Mouse (Mus musculus) kidney, postnatal 10 days (tissue): Measurements from ENCODE around the gene Snx32.

Source experiments
- DNase-seq: peaks from one replicate; pipeline ENCODE4 v3.0.0; 2021; ENCODE audit warnings: mixed read lengths

The Snx32 gene

GRCm38 (mm10) chr19:5510031-5511026 is at the start of gene Snx32:
Snx32 (minus strand) TSS chr19:5510538.
- peak; percentile 98 for DNase-seq

GRCm38 (mm10) chr19:5559631-5560456 is 49.5 kb upstream of the Snx32 start:
- peak; percentile 57 for DNase-seq

- DNase-seq, result peak; percentile 74
Observed at GRCm38 (mm10) chr19:5559229-5559628, 48.9 kb upstream of the Snx32 start.

- DNase-seq, result peak; percentile 32
Observed at GRCm38 (mm10) chr19:5558770-5559169, 48.4 kb upstream of the Snx32 start.

- DNase-seq, result peak; percentile 67
Observed at GRCm38 (mm10) chr19:5558169-5558568, 47.8 kb upstream of the Snx32 start.

GRCm38 (mm10) chr19:5554212-5554611 is 43.9 kb upstream of the Snx32 start:
- peak; percentile 65 for DNase-seq

- DNase-seq, result no peak
Observed at GRCm38 (mm10) chr19:5553802-5554201, 43.5 kb upstream of the Snx32 start.

- no peak for DNase-seq
Observed at GRCm38 (mm10) chr19:5547471-5548056, 37.2 kb upstream of the Snx32 start.

- no peak for DNase-seq
Observed at GRCm38 (mm10) chr19:5544031-5544430, 33.7 kb upstream of the Snx32 start.

- DNase-seq, result no peak
Observed at GRCm38 (mm10) chr19:5543362-5543761, 33.0 kb upstream of the Snx32 start.

- no peak for DNase-seq
Observed at GRCm38 (mm10) chr19:5538786-5539185, 28.4 kb upstream of the Snx32 start.

- DNase-seq, result no peak
Observed at GRCm38 (mm10) chr19:5532520-5532919, 22.2 kb upstream of the Snx32 start.

- DNase-seq, result no peak
Observed at GRCm38 (mm10) chr19:5530138-5530524, 19.8 kb upstream of the Snx32 start.

GRCm38 (mm10) chr19:5529325-5530137 is 19.2 kb upstream of the Snx32 start:
- peak; percentile 99 for DNase-seq

- no peak for DNase-seq
Observed at GRCm38 (mm10) chr19:5525204-5525603, 14.9 kb upstream of the Snx32 start.

GRCm38 (mm10) chr19:5518721-5519120 is 8.4 kb upstream of the Snx32 start:
- no peak for DNase-seq

- no peak for DNase-seq
Observed at GRCm38 (mm10) chr19:5516906-5517505, 6.7 kb upstream of the Snx32 start.

- no peak for DNase-seq
Observed at GRCm38 (mm10) chr19:5515840-5516777, 5.8 kb upstream of the Snx32 start.

- DNase-seq, result no peak
Observed at GRCm38 (mm10) chr19:5513005-5513349, 2.6 kb upstream of the Snx32 start.

GRCm38 (mm10) chr19:5512091-5513004 is 2.0 kb upstream of the Snx32 start:
- no peak for DNase-seq
